Mouse (Mus musculus) ES-Bruce4 (cell line): ENCODE measurements around the gene Dvl1.

Experiments
- CTCF ChIP-seq: IDR thresholded peaks from one replicate; pipeline ENCODE4 v1.8.1; 2011; ENCODE audit warnings: low read depth, low read length
- POLR2A ChIP-seq: IDR thresholded peaks from one replicate; pipeline ENCODE4 v1.8.1; 2011; ENCODE audit warnings: low read length; ENCODE audit not compliant: insufficient read depth

DNA sequence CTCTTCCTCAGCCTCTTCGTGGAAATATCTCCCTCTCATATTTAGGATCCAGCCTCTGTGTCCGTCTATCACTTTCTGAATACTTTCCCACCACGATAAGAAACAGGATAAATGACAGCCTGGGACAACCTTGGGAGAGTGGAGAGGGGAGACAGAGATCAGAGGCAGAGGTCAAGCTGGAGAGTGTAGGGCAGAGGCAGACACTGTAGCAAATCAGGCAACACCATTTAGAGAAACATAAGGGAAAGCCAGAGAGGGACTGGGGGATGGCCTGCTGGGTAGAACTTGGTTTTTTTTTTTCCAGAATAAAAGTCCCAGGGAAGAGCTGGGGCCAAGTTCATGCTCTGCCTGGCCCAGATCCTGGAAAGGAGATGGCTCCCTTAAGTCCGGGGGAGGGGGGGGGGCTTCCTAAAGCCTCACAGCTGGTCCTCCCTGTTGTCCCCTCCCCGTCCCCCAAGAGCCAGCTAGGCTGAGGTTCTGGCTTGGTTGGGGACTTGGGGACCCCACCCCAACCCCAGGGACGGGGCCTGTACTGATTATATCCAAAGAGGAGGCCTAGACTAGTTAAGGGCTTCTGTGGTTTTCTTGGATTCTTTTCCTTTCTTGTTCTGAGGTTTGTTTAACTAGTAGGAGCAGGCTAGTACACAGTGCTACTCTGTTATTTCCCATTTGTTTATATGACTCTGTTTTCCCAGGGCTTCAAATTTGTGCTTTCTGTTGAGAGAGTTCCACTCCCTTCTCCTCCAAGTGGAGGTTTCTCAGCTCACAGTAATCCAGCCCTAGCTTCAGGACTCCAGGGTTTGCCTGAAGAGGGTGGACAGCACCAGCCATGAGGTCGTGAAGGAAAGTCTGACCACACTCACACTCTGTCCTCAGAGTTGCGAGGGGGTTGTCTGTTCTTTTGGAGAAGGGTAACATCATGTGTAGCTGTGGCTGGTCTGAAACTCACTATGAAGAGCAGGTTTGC, 8.7 kb upstream of the Dvl1 start:
- TF ChIP-seq POLR2A (no peak), CTCF (no peak)
